Mouse (Mus musculus) midbrain, embryonic 11.5 days (tissue): Measurements from ENCODE around the gene Kank1. TPM values are rescaled to one million over a fixed set of nuclear protein-coding genes. Genes with fewer than 3 reads are reported as not detected.
A peak's percentile ranks its signal among the peaks of the same experiment; 100 is the strongest.
"Not testable (repeated sequence)": the region's sequence is repeated elsewhere in the genome, so short reads cannot be mapped to it uniquely, and the experiment has no call there.

Experiments used
- ATAC-seq: fragments of 200-750 bp; cut with Nextera tagmentation; 2 replicates; pipeline ENCODE4 v1.8.0; 2017; ENCODE audit warnings: moderate TSS enrichment, moderate library complexity; ENCODE audit not compliant: low FRiP score
- DNase-seq: peaks from one replicate; pipeline ENCODE4 v3.0.0; 2015; ENCODE audit warnings: low spot score; ENCODE audit errors: missing footprints
- H3K27ac ChIP-seq: fragments of 300-500 bp; sonication (generic); 2 replicates; pipeline ENCODE4 v1.5.1; 2014; ENCODE audit warnings: low read depth, low read length
- H3K27me3 ChIP-seq: fragments of 300-500 bp; sonication (generic); 2 replicates; pipeline ENCODE4 v1.6.1; 2014; ENCODE audit warnings: mild to moderate bottlenecking, low read length, moderate library complexity, mixed read lengths; ENCODE audit not compliant: control insufficient read depth, insufficient read depth
- H3K36me3 ChIP-seq: fragments of 300-500 bp; sonication (generic); 2 replicates; pipeline ENCODE4 v1.6.1; 2014; ENCODE audit warnings: mild to moderate bottlenecking, low read length, moderate library complexity, mixed read lengths; ENCODE audit not compliant: control insufficient read depth, insufficient read depth
- H3K4me1 ChIP-seq: fragments of 300-500 bp; sonication (generic); 2 replicates; pipeline ENCODE4 v1.6.1; 2014; ENCODE audit warnings: low read length; ENCODE audit not compliant: control insufficient read depth, insufficient read depth
- H3K4me2 ChIP-seq: fragments of 300-500 bp; sonication (generic); 2 replicates; pipeline ENCODE4 v1.6.1; 2014; ENCODE audit warnings: mild to moderate bottlenecking, moderate library complexity
- H3K4me3 ChIP-seq: fragments of 300-500 bp; sonication (generic); 2 replicates; pipeline ENCODE4 v1.5.1; 2014; ENCODE audit warnings: low read depth, low read length
- H3K9ac ChIP-seq: fragments of 300-500 bp; sonication (generic); 2 replicates; pipeline ENCODE4 v1.6.1; 2014; ENCODE audit warnings: low read length
- H3K9me3 ChIP-seq: fragments of 300-500 bp; sonication (generic); 2 replicates; pipeline ENCODE4 v1.6.1; 2016; ENCODE audit warnings: low read length; ENCODE audit not compliant: control insufficient read depth
- WGBS: fragments of 180-500 bp; shearing (Covaris S2); extraction: QIAGEN DNeasy Blood & Tissue Kit; methylation state at CpG from one replicate; pipeline ENCODE4 v1.1.7; 2014; 5-methylcytosine and 5-hydroxymethylcytosine counted together
- polyA plus RNA-seq: library from polyadenylated mRNA; unstranded; fragments of >200 nt; fragmentation: Nextera tagmentation; extraction: Ambion mirVana; gene quantifications from 2 replicates; pipeline ENCODE4 v1.2.1, GENCODE M21; 2014

The Kank1 gene
- polyA plus RNA-seq, 1 experiment from 2014 or later: 13.3 TPM

DNA sequence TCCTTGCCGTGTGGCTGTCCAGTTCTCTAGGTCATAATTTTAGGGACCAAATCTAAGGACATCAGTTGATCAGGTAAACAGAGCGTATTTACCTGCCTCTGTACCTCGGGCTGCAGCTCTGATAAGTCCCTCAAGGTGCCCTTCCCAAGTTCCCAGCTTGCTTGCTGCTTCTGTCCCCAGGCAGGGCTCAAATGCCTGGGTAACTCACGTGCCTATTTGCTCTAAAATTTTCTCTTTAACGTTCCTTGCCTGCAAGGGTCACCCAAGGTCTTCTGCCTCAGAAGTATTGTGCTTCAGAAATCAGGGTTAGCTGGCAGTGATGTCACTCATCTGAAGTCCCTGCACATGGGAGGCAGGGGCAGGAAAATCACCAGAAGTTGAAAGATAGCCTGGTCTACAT, 210.6 kb downstream of the Kank1 start:
- no peak overlapping the region for H3K4me3 ChIP-seq
- H3K27ac ChIP-seq: no peak overlapping the region
- no peaks in the 10 kb centered on the region for H3K36me3 ChIP-seq
- WGBS: 66% methylated on average over 5 of the region's 5 CpGs
- H3K9me3 ChIP-seq: no peaks in the 10 kb centered on the region
- H3K9ac ChIP-seq: no peak overlapping the region
- DNase-seq: peak; percentile 26
- ATAC-seq: no peak
- no peaks in the 10 kb centered on the region for H3K4me1 ChIP-seq
- no peaks in the 10 kb centered on the region for H3K27me3 ChIP-seq
- H3K4me2 ChIP-seq: no peak overlapping the region

GRCm38 (mm10) chr19:25450869-25451629, 214.3 kb downstream of the Kank1 start:
- ATAC-seq: 0 out of 2 replicates have a peak, but pooled peaks have one; percentile 35
- Histone ChIP-seq H3K9ac (no peak overlapping the region), H3K27ac (no peak overlapping the region), H3K9me3 (no peaks in the 10 kb centered on the region), H3K4me3 (no peak overlapping the region), H3K27me3 (no peaks in the 10 kb centered on the region), H3K4me2 (no peak overlapping the region), H3K36me3 (no peaks in the 10 kb centered on the region), H3K4me1 (no peaks in the 10 kb centered on the region)
- 51% methylated on average over 11 of the region's 11 CpGs for WGBS
- DNase-seq: peak; percentile 93

DNA sequence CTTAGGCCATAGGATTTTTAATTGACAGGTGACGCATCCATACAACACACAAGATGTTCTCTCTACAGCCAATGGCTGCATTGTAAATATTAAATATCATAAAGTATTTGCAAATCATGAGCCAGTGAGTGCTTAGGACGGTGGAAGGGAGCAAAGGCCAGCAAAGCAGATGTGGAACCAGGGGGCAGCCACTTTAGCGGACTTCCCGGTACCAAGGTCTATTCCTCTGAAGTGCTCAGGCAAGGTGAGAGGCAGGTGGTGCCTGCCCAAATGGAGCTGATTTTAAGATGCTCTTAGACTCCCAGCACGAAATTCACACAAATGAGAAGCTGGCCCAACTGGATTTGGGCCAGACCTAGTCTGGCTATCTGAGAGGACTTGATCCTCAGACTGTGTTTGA, 216.4 kb downstream of the Kank1 start:
- H3K4me3 ChIP-seq: no peak overlapping the region
- H3K9ac ChIP-seq: no peak overlapping the region
- H3K4me1 ChIP-seq: no peaks in the 10 kb centered on the region
- ATAC-seq: no peak
- DNase-seq: peak; percentile 56
- no peaks in the 10 kb centered on the region for H3K27me3 ChIP-seq
- H3K36me3 ChIP-seq: no peaks in the 10 kb centered on the region
- no peak overlapping the region for H3K4me2 ChIP-seq
- no peaks in the 10 kb centered on the region for H3K9me3 ChIP-seq
- no peak overlapping the region for H3K27ac ChIP-seq
- 81% methylated on average over 5 of the region's 5 CpGs for WGBS

GRCm38 (mm10) chr19:25460760-25461159, 224.0 kb downstream of the Kank1 start:
- Histone ChIP-seq H3K36me3 (no peaks in the 10 kb centered on the region), H3K4me3 (no peak overlapping the region), H3K27ac (no peak overlapping the region), H3K27me3 (no peaks in the 10 kb centered on the region), H3K9ac (no peak overlapping the region), H3K9me3 (no peaks in the 10 kb centered on the region), H3K4me1 (no peaks in the 10 kb centered on the region), H3K4me2 (no peak overlapping the region)
- 96% methylated on average over 8 of the region's 8 CpGs for WGBS
- ATAC-seq (no peak), DNase-seq (peak; percentile 66)

DNA sequence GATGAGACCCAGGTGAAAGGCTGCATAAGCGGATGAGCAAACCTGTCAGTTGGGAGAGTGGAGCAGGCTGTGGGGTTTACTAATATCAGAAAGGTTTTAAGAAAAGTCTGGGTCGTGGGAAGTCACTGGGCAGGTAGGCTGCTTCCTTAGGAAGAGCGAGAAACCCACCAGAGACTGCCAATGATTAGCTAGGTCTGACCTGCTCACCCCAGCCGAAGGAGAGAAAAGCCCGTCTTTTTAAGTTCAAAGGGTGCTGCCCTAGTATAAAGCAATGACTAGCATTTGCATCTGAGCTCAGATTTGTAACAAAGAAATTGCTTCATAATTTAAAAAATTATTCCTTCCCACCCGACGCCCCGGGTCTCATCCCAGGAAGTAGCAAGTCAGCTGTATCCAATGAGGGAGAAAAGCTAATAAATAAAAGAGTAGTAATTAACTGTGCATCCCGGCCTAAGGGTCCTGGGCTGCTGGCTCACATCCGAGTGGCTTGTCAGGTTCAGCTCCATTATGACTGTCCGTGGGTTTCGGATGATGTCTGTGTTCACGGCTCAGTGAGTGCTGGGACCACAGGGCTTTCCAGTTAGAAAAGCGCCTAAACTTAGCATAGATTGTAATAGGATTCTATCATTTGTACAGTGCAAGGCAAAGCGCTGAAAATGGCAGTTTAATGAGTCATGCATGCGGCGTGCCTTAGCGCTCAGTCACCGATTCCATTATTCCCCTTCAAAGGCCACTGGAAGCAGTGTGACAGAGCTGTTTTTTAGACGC, 225.0 kb downstream of the Kank1 start:
- H3K36me3 ChIP-seq: no peaks in the 10 kb centered on the region
- no peak overlapping the region for H3K27ac ChIP-seq
- H3K9me3 ChIP-seq: no peaks in the 10 kb centered on the region
- WGBS: 82% methylated on average over 20 of the region's 20 CpGs
- H3K27me3 ChIP-seq: no peaks in the 10 kb centered on the region
- ATAC-seq: no peak
- H3K9ac ChIP-seq: no peak overlapping the region
- no peaks in the 10 kb centered on the region for H3K4me1 ChIP-seq
- no peak overlapping the region for H3K4me3 ChIP-seq
- DNase-seq: peak; percentile 66
- no peak overlapping the region for H3K4me2 ChIP-seq

DNA sequence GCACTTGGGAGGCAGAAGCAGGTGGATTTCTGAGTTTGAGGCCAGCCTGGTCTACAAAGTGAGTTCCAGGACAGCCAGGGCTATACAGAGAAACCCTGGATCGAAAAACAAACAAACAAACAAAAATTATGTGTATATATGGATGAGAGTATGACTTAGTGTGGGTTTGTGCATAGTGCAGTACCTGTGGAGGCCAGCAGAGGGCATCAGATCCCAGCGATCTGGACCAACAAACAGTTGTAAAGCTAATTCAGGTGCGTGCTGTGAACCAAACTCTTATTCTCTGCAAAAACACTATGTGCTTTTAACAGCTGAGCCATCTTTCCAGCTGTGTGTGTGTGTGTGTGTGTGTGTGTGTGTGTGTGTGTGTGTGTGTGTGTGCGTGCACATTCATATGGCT, 239.0 kb downstream of the Kank1 start:
- not testable (repeated sequence) for H3K36me3 ChIP-seq, H3K9ac ChIP-seq, H3K4me2 ChIP-seq, H3K27ac ChIP-seq, H3K4me3 ChIP-seq, DNase-seq, H3K9me3 ChIP-seq, H3K27me3 ChIP-seq, H3K4me1 ChIP-seq, ATAC-seq
- WGBS: 73% methylated on average over 4 of the region's 4 CpGs

DNA sequence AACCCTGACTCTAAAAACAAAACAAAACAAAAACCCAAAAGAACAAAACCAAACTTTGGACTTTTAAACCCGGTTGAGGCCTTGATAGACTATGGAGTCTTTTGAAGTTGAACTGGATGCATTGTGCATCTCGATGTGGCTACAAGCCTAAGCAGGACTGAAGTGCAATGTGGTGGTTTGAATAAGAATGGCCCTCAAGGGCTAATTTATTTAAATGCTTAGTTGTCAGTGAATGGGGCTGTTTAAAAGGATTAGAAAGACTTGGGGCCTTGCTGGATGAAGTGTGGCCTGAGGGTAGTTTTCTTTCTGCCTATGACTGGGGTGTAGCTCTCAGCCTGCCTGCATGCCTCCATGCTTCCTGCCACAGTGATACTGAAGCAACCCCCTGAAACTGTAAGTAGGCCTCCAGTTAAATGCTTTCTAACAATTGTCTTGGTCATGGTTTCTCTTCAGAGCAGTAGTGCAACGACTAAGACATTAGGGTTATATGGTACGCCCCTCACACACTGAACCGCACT, 242.4 kb downstream of the Kank1 start:
- H3K4me2 ChIP-seq: no peak overlapping the region
- H3K4me1 ChIP-seq: no peaks in the 10 kb centered on the region
- H3K27ac ChIP-seq: no peak overlapping the region
- DNase-seq (no peak), ATAC-seq (no peak)
- no peaks in the 10 kb centered on the region for H3K36me3 ChIP-seq
- WGBS: 61% methylated on average over 5 of the region's 5 CpGs
- H3K9ac ChIP-seq: no peak overlapping the region
- H3K4me3 ChIP-seq: no peak overlapping the region
- no peaks in the 10 kb centered on the region for H3K27me3 ChIP-seq
- peaks cover 4% of the 10 kb centered on the region; the same call in 1 of the 2 replicates for H3K9me3 ChIP-seq

GRCm38 (mm10) chr19:25480820-25481219, 244.0 kb downstream of the Kank1 start:
- H3K4me2 ChIP-seq: no peak overlapping the region
- DNase-seq: no peak
- peaks cover 4% of the 10 kb centered on the region; the same call in 1 of the 2 replicates for H3K9me3 ChIP-seq
- H3K27me3 ChIP-seq: peaks cover 2% of the 10 kb centered on the region
- ATAC-seq: no peak
- H3K27ac ChIP-seq: no peak overlapping the region
- WGBS: 84% methylated on average over 6 of the region's 6 CpGs
- no peaks in the 10 kb centered on the region for H3K4me1 ChIP-seq
- no peaks in the 10 kb centered on the region for H3K36me3 ChIP-seq
- no peak overlapping the region for H3K9ac ChIP-seq
- no peak overlapping the region for H3K4me3 ChIP-seq
